Mouse (Mus musculus) neural tube, embryonic 13.5 days (tissue): ENCODE measurements at regions not wholly inside any gene's neighbourhood (a gene's known extent, or its start where the extent isn't known, plus 50 kb on each side); places are given as distances from the start of the nearest gene placed in this dataset.
"Not testable (repeated sequence)": the region's sequence is repeated elsewhere in the genome, so short reads cannot be mapped to it uniquely, and the experiment has no call there.

ENCODE experiments used
- ATAC-seq: fragments of 200-750 bp; cut with Nextera tagmentation; 2 replicates; pipeline ENCODE4 v1.8.0; 2017; ENCODE audit warnings: low read depth, mild to moderate bottlenecking, moderate TSS enrichment, moderate library complexity
- H3K27ac ChIP-seq: fragments of 300-500 bp; sonication (generic); replicated peaks from 2 replicates; pipeline ENCODE4 v1.5.1; 2015; ENCODE audit warnings: moderate library complexity, mild to moderate bottlenecking, inconsistent platforms
- H3K27me3 ChIP-seq: fragments of 300-500 bp; sonication (generic); 2 replicates; pipeline ENCODE4 v1.6.1; 2015; ENCODE audit warnings: mild to moderate bottlenecking, inconsistent platforms
- H3K36me3 ChIP-seq: fragments of 300-500 bp; sonication (generic); 2 replicates; pipeline ENCODE4 v1.6.1; 2015; ENCODE audit warnings: mild to moderate bottlenecking, inconsistent platforms
- H3K4me1 ChIP-seq: fragments of 300-500 bp; sonication (generic); replicated peaks from 2 replicates; pipeline ENCODE4 v1.6.1; 2015; ENCODE audit warnings: inconsistent platforms
- H3K4me2 ChIP-seq: fragments of 300-500 bp; sonication (generic); 2 replicates; pipeline ENCODE4 v1.6.1; 2015; ENCODE audit warnings: inconsistent platforms, mild to moderate bottlenecking, moderate library complexity
- H3K4me3 ChIP-seq: fragments of 300-500 bp; sonication (generic); 2 replicates; pipeline ENCODE4 v1.5.1; 2015; ENCODE audit warnings: mild to moderate bottlenecking, inconsistent platforms
- H3K9ac ChIP-seq: fragments of 300-500 bp; sonication (generic); 2 replicates; pipeline ENCODE4 v1.6.1; 2015; ENCODE audit warnings: moderate library complexity, mild to moderate bottlenecking, inconsistent platforms
- H3K9me3 ChIP-seq: fragments of 300-500 bp; sonication (generic); 2 replicates; pipeline ENCODE4 v1.6.1; 2016; ENCODE audit warnings: inconsistent platforms
- WGBS: fragments of 180-500 bp; shearing (Covaris S2); methylation state at CpG from one replicate; pipeline ENCODE4 v1.1.7; 2015; 5-methylcytosine and 5-hydroxymethylcytosine counted together

GRCm38 (mm10) chr16:50792506-50792905, 201.6 kb upstream of the Ccdc54 start:
- Histone ChIP-seq H3K4me3 (no peak overlapping the region), H3K4me1 (peaks cover 7% of the 10 kb centered on the region; the same call in 1 of the 2 replicates), H3K9me3 (no peaks in the 10 kb centered on the region), H3K36me3 (no peaks in the 10 kb centered on the region), H3K27me3 (no peaks in the 10 kb centered on the region), H3K9ac (no peak overlapping the region), H3K27ac (no peak overlapping the region), H3K4me2 (no peak overlapping the region)
- no peak for ATAC-seq
- WGBS = 69% methylated on average over 2 of the region's 2 CpGs

GRCm38 (mm10) chr16:50788702-50789101, 197.7 kb upstream of the Ccdc54 start:
- no peak for ATAC-seq

GRCm38 (mm10) chr16:50786199-50786598, 195.2 kb upstream of the Ccdc54 start:
- WGBS = 76% methylated on average over 3 of the region's 3 CpGs
- Histone ChIP-seq H3K4me1 (0 out of 2 replicates have a peak, but pooled peaks cover 5% of the 10 kb centered on the region), H3K4me3 (no peak overlapping the region), H3K4me2 (no peak overlapping the region), H3K36me3 (no peaks in the 10 kb centered on the region), H3K27me3 (no peaks in the 10 kb centered on the region), H3K27ac (no peak overlapping the region), H3K9ac (no peak overlapping the region), H3K9me3 (peaks cover 4% of the 10 kb centered on the region; the same call in 1 of the 2 replicates)
- ATAC-seq = no peak

More at GRCm38 (mm10) chr16:50788702-50789101, 197.7 kb upstream of the Ccdc54 start:
- no peaks in the 10 kb centered on the region for H3K27me3 ChIP-seq
- 0 out of 2 replicates have a peak, but pooled peaks cover 4% of the 10 kb centered on the region for H3K4me1 ChIP-seq
- H3K9me3 ChIP-seq = no peaks in the 10 kb centered on the region
- H3K4me2 ChIP-seq = no peak overlapping the region
- no peaks in the 10 kb centered on the region for H3K36me3 ChIP-seq
- no peak overlapping the region for H3K27ac ChIP-seq
- WGBS = 86% methylated on average over 4 of the region's 4 CpGs
- no peak overlapping the region for H3K9ac ChIP-seq
- no peak overlapping the region for H3K4me3 ChIP-seq

- no peak for ATAC-seq
- Histone ChIP-seq H3K4me2 (no peak overlapping the region), H3K27me3 (no peaks in the 10 kb centered on the region), H3K9me3 (peaks cover 4% of the 10 kb centered on the region; the same call in 1 of the 2 replicates), H3K27ac (no peak overlapping the region), H3K4me3 (no peak overlapping the region), H3K36me3 (no peaks in the 10 kb centered on the region), H3K4me1 (0 out of 2 replicates have a peak, but pooled peaks cover 5% of the 10 kb centered on the region), H3K9ac (no peak overlapping the region)
- 92% methylated on average over 1 of the region's 1 CpGs for WGBS
Observed at GRCm38 (mm10) chr16:50785384-50785783, 194.4 kb upstream of the Ccdc54 start.

- Histone ChIP-seq H3K27ac (no peak overlapping the region), H3K4me1 (0 out of 2 replicates have a peak, but pooled peaks cover 5% of the 10 kb centered on the region), H3K4me3 (no peak overlapping the region), H3K9me3 (peaks cover 4% of the 10 kb centered on the region; the same call in 1 of the 2 replicates), H3K27me3 (no peaks in the 10 kb centered on the region), H3K36me3 (no peaks in the 10 kb centered on the region), H3K9ac (no peak overlapping the region), H3K4me2 (no peak overlapping the region)
- 90% methylated on average over 3 of the region's 3 CpGs for WGBS
- 0 out of 2 replicates have a peak, but pooled peaks have one; percentile 15 for ATAC-seq
Observed at GRCm38 (mm10) chr16:50784651-50785228, 193.8 kb upstream of the Ccdc54 start.

- Histone ChIP-seq H3K4me1 (0 out of 2 replicates have a peak, but pooled peaks cover 8% of the 10 kb centered on the region), H3K36me3 (no peaks in the 10 kb centered on the region), H3K9me3 (peaks cover 4% of the 10 kb centered on the region; the same call in 1 of the 2 replicates), H3K27ac (no peak overlapping the region), H3K4me2 (no peak overlapping the region), H3K9ac (no peak overlapping the region), H3K27me3 (no peaks in the 10 kb centered on the region), H3K4me3 (no peak overlapping the region)
- 56% methylated on average over 20 of the region's 20 CpGs for WGBS
- ATAC-seq = peak; percentile 50; the same call in 1 of the 2 replicates
Observed at GRCm38 (mm10) chr16:50783784-50784650, 193.1 kb upstream of the Ccdc54 start.

- H3K27ac ChIP-seq = no peak overlapping the region
- no peak for ATAC-seq
- no peak overlapping the region for H3K9ac ChIP-seq
- 45% methylated on average over 6 of the region's 6 CpGs for WGBS
- no peaks in the 10 kb centered on the region for H3K27me3 ChIP-seq
- H3K4me2 ChIP-seq = no peak overlapping the region
- no peak overlapping the region for H3K4me3 ChIP-seq
- peaks cover 4% of the 10 kb centered on the region; the same call in 1 of the 2 replicates for H3K9me3 ChIP-seq
- H3K36me3 ChIP-seq = no peaks in the 10 kb centered on the region
- H3K4me1 ChIP-seq = 0 out of 2 replicates have a peak, but pooled peaks cover 8% of the 10 kb centered on the region
Observed at GRCm38 (mm10) chr16:50783240-50783639, 192.3 kb upstream of the Ccdc54 start.

GRCm38 (mm10) chr16:50779030-50779784, 188.3 kb upstream of the Ccdc54 start:
- 31% methylated on average over 6 of the region's 6 CpGs for WGBS
- no peak for ATAC-seq
- Histone ChIP-seq H3K27me3 (no peaks in the 10 kb centered on the region), H3K36me3 (no peaks in the 10 kb centered on the region), H3K4me3 (no peak overlapping the region), H3K27ac (no peak overlapping the region), H3K4me1 (0 out of 2 replicates have a peak, but pooled peaks cover 8% of the 10 kb centered on the region), H3K4me2 (no peak overlapping the region), H3K9me3 (peaks cover 4% of the 10 kb centered on the region; the same call in 1 of the 2 replicates), H3K9ac (no peak overlapping the region)

GRCm38 (mm10) chr16:50774699-50775098, 183.7 kb upstream of the Ccdc54 start:
- not testable (repeated sequence) for H3K36me3 ChIP-seq, H3K4me1 ChIP-seq, H3K27me3 ChIP-seq, H3K4me3 ChIP-seq, H3K27ac ChIP-seq, H3K9me3 ChIP-seq, H3K4me2 ChIP-seq, H3K9ac ChIP-seq, ATAC-seq
- WGBS = 92% methylated on average over 12 of the region's 12 CpGs

- ATAC-seq = no peak
- H3K4me3 ChIP-seq = no peak overlapping the region
- no peaks in the 10 kb centered on the region for H3K27me3 ChIP-seq
- H3K36me3 ChIP-seq = no peaks in the 10 kb centered on the region
- H3K4me1 ChIP-seq = no peaks in the 10 kb centered on the region
- WGBS = 86% methylated on average over 11 of the region's 11 CpGs
- H3K9ac ChIP-seq = no peak overlapping the region
- H3K9me3 ChIP-seq = no peaks in the 10 kb centered on the region
- H3K4me2 ChIP-seq = no peak overlapping the region
- H3K27ac ChIP-seq = no peak overlapping the region
Observed at GRCm38 (mm10) chr16:50766055-50766770, 175.3 kb upstream of the Ccdc54 start.

GRCm38 (mm10) chr16:50762096-50762495, 171.1 kb upstream of the Ccdc54 start:
- Histone ChIP-seq H3K27me3 (no peaks in the 10 kb centered on the region), H3K9ac (no peak overlapping the region), H3K9me3 (no peaks in the 10 kb centered on the region), H3K4me1 (no peaks in the 10 kb centered on the region), H3K36me3 (no peaks in the 10 kb centered on the region), H3K4me2 (no peak overlapping the region), H3K4me3 (no peak overlapping the region), H3K27ac (no peak overlapping the region)
- whole genome bisulfite sequencing = 79% methylated on average over 3 of the region's 3 CpGs
- ATAC-seq = no peak
